29 mouse cellular contexts compared by ENCODE assay signal in the genomic region with DNA sequence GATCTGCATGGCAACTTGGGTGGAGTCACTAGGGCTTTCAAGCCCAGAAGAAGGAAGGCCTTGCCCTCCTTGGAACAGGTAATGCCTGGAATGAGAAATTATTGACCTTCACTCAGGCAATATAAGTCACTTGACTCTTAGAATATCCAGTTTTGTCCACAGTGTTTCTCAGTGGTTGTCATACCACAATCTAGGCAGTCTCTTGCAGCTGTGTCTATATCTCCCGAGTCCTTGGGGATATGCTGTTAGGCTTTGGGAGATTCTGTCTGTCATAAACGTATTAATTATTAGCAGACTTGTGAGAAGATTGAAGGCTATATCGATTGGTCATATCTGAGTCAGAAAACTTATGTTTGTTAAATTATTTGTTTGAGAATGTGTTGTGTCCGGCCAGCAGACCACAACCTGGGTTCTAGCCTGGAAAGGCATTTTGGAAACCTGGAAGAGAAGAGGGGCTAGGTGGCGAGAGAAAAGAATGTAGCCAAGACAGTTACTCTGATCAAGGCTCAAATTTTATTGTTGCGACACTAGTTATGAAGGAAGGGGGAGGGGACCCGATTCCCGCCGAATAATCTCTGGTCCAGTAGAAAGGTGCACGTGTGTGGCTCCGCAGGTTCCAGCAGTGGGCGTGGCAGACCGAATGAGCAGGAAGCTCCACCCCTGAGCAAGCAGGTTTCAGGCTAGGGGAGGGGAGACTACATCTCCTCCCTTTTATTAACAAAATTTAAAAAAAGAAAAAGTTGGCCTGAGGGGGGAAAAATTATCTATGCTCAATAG. TPM values are rescaled to one million over a fixed set of nuclear protein-coding genes. Genes with fewer than 3 reads are reported as not detected.
"Had no signal": no experiment of that assay in that cellular context is flagged by ENCODE, and none has a peak within 500 bp of the region (broad histone marks: within the 10 kb centered on the region; RNA-seq: fewer than 3 reads in every experiment).

No protein-coding gene starts in this region.

RNA-seq across cellular contexts. Expression of a gene that starts 1.9 kb away (rescaled TPM):
- polyA plus RNA-seq: limb, embryonic 10.5 days; limb, embryonic 11.5 days; limb, embryonic 12.5 days; limb, embryonic 13.5 days; liver, adult 2 months; liver, embryonic 11.5 days; liver, embryonic 12.5 days; liver, embryonic 13.5 days; liver, embryonic 14.5 days; liver, embryonic 15.5 days; liver, embryonic 16.5 days; liver, postnatal 0 days; lung, embryonic 14.5 days; lung, embryonic 15.5 days; lung, embryonic 16.5 days; lung, postnatal 0 days; macrophage; midbrain, embryonic 10.5 days; midbrain, embryonic 11.5 days; midbrain, embryonic 12.5 days; midbrain, embryonic 13.5 days; midbrain, embryonic 14.5 days; midbrain, embryonic 15.5 days; midbrain, embryonic 16.5 days; midbrain, postnatal 0 days; myocyte; neural tube, embryonic 11.5 days; neural tube, embryonic 12.5 days had no signal

RNA-seq across cellular contexts. Expression of a gene that starts 45.2 kb away (rescaled TPM):
- polyA plus RNA-seq: myocyte had no signal

RNA-seq across cellular contexts. Expression of a gene that starts 48.7 kb away (rescaled TPM):
- polyA plus RNA-seq: limb, embryonic 10.5 days; limb, embryonic 11.5 days; limb, embryonic 12.5 days; limb, embryonic 15.5 days; liver, embryonic 11.5 days; liver, embryonic 12.5 days; midbrain, embryonic 10.5 days; midbrain, embryonic 11.5 days; midbrain, embryonic 12.5 days; midbrain, embryonic 13.5 days; midbrain, embryonic 14.5 days; midbrain, embryonic 15.5 days; midbrain, embryonic 16.5 days; midbrain, postnatal 0 days; myocyte; neural tube, embryonic 11.5 days; neural tube, embryonic 12.5 days had no signal
